Mouse (Mus musculus): Measurements from ENCODE around the gene Pigz. TPM values are rescaled to one million over a fixed set of nuclear protein-coding genes. Genes with fewer than 3 reads are reported as not detected.
A peak's percentile ranks its signal among the peaks of the same experiment; 100 is the strongest.
"Not testable (repeated sequence)": the region's sequence is repeated elsewhere in the genome, so short reads cannot be mapped to it uniquely, and the experiment has no call there.

The Pigz gene
- total and polyA plus RNA-seq, 3 experiments, result 1.7 to 2.9 (median 2.3) TPM

- Histone ChIP-seq H3K4me3 (no peak overlapping the region), H3K27me3 (ENCODE audit: control insufficient read depth, insufficient read depth, low read length) (no peaks in the 10 kb centered on the region), H3K27ac (no peak overlapping the region), H3K9ac (ENCODE audit: low read depth, low read length) (no peak overlapping the region), H3K36me3 (ENCODE audit: control insufficient read depth, insufficient read depth, low read length) (peaks cover 2% of the 10 kb centered on the region; the same call in 1 of the 2 replicates), H3K4me1 (ENCODE audit: control insufficient read depth, insufficient read depth, low read length) (peaks cover 8% of the 10 kb centered on the region), H3K79me2 (replicated peaks; ENCODE audit: control insufficient read depth, insufficient read depth, low read length) (0 out of 2 replicates have a peak, but pooled peaks cover 4% of the 10 kb centered on the region)
- 84% methylated on average over 12 of the region's 12 CpGs for WGBS
- intact Hi-C loops (cut with DNase I), result loop anchor here (1.0 to 10.0 kb wide), 2 partner anchors 303 to 670 kb away; partner anchors contain the start of genes Fbxo45 and Wdr53
- no peak for DNase-seq
- TF ChIP-seq POLR2A (IDR thresholded peaks at IDR 0.05; ENCODE audit: insufficient read depth, low read depth, low read length), result no peak
- no peak for TF ChIP-seq EP300 (IDR thresholded peaks at IDR 0.05; ENCODE audit: insufficient read depth, low read depth, low read length)
These were observed 11.1 kb downstream of the Pigz start for GRCm38 (mm10) chr16:31944698-31945255.

- Histone ChIP-seq H3K9ac (ENCODE audit: low read depth, low read length) (no peak overlapping the region), H3K4me1 (ENCODE audit: control insufficient read depth, insufficient read depth, low read length) (peaks cover 8% of the 10 kb centered on the region), H3K27ac (no peak overlapping the region), H3K4me3 (no peak overlapping the region), H3K36me3 (ENCODE audit: control insufficient read depth, insufficient read depth, low read length) (peaks cover 2% of the 10 kb centered on the region; the same call in 1 of the 2 replicates), H3K79me2 (replicated peaks; ENCODE audit: control insufficient read depth, insufficient read depth, low read length) (0 out of 2 replicates have a peak, but pooled peaks cover 5% of the 10 kb centered on the region), H3K27me3 (ENCODE audit: control insufficient read depth, insufficient read depth, low read length) (no peaks in the 10 kb centered on the region)
- no peak for DNase-seq
- TF ChIP-seq POLR2A (IDR thresholded peaks at IDR 0.05; ENCODE audit: insufficient read depth, low read depth, low read length) (no peak), EP300 (IDR thresholded peaks at IDR 0.05; ENCODE audit: insufficient read depth, low read depth, low read length) (no peak), CTCF (IDR thresholded peaks at IDR 0.05) (no peak)
- WGBS, result 81% methylated on average over 6 of the region's 6 CpGs
- intact Hi-C loops (cut with DNase I), result loop anchor here (10.0 kb wide), 1 partner anchor 669 kb away; no protein-coding TSS in a partner anchor
These were observed 11.7 kb downstream of the Pigz start for GRCm38 (mm10) chr16:31945372-31945771.

GRCm38 (mm10) chr16:31945986-31946385 lies 12.3 kb downstream of the Pigz start:
- not testable (repeated sequence) for DNase-seq; H3K36me3 ChIP-seq (ENCODE audit: control insufficient read depth, insufficient read depth, low read length); H3K79me2 ChIP-seq (replicated peaks; ENCODE audit: control insufficient read depth, insufficient read depth, low read length); H3K27me3 ChIP-seq (ENCODE audit: control insufficient read depth, insufficient read depth, low read length); H3K4me3 ChIP-seq; H3K9ac ChIP-seq (ENCODE audit: low read depth, low read length); H3K4me1 ChIP-seq (ENCODE audit: control insufficient read depth, insufficient read depth, low read length); H3K27ac ChIP-seq
- WGBS, result 70% methylated on average over 6 of the region's 6 CpGs
- intact Hi-C loops (cut with DNase I), result loop anchor here (10.0 kb wide), 1 partner anchor 669 kb away; no protein-coding TSS in a partner anchor

GRCm38 (mm10) chr16:31947333-31947732 lies 13.7 kb downstream of the Pigz start:
- intact Hi-C loops (cut with DNase I), result loop anchor here (10.0 kb wide), 1 partner anchor 667 kb away; no protein-coding TSS in a partner anchor
- 11% methylated on average over 8 of the region's 8 CpGs for WGBS
- no peak for TF ChIP-seq POLR2A (IDR thresholded peaks at IDR 0.05; ENCODE audit: insufficient read depth, low read depth, low read length)
- TF ChIP-seq EP300 (IDR thresholded peaks at IDR 0.05; ENCODE audit: insufficient read depth, low read depth, low read length), result no peak
- TF ChIP-seq CTCF (IDR thresholded peaks at IDR 0.05), result no peak

GRCm38 (mm10) chr16:31947901-31948316 lies 14.3 kb downstream of the Pigz start:
- Histone ChIP-seq H3K4me1 (ENCODE audit: control insufficient read depth, insufficient read depth, low read length) (peaks cover 8% of the 10 kb centered on the region), H3K36me3 (ENCODE audit: control insufficient read depth, insufficient read depth, low read length) (peaks cover 2% of the 10 kb centered on the region; the same call in 1 of the 2 replicates), H3K79me2 (replicated peaks; ENCODE audit: control insufficient read depth, insufficient read depth, low read length) (peaks cover 6% of the 10 kb centered on the region; the same call in 1 of the 2 replicates), H3K27me3 (ENCODE audit: control insufficient read depth, insufficient read depth, low read length) (no peaks in the 10 kb centered on the region), H3K9ac (ENCODE audit: low read depth, low read length) (peak overlapping the region; percentile 89), H3K4me3 (peak overlapping the region; percentile 91), H3K27ac (peak overlapping the region; percentile 93)
- WGBS, result 1% methylated on average over 38 of the region's 38 CpGs
- no peak for DNase-seq
- TF ChIP-seq EP300 (IDR thresholded peaks at IDR 0.05; ENCODE audit: insufficient read depth, low read depth, low read length) (no peak), CTCF (IDR thresholded peaks at IDR 0.05) (no peak), POLR2A (IDR thresholded peaks at IDR 0.05; ENCODE audit: insufficient read depth, low read depth, low read length) (no peak)
- intact Hi-C loops (cut with DNase I), result loop anchor here (1.0 to 10.0 kb wide), 2 partner anchors 55 to 667 kb away; partner anchors contain the start of gene Senp5

More at GRCm38 (mm10) chr16:31947333-31947732, 13.7 kb downstream of the Pigz start:
- Histone ChIP-seq H3K36me3 (ENCODE audit: control insufficient read depth, insufficient read depth, low read length) (peaks cover 2% of the 10 kb centered on the region; the same call in 1 of the 2 replicates), H3K27ac (peak overlapping the region; percentile 93), H3K9ac (ENCODE audit: low read depth, low read length) (peak overlapping the region; percentile 33), H3K4me1 (ENCODE audit: control insufficient read depth, insufficient read depth, low read length) (peaks cover 8% of the 10 kb centered on the region), H3K27me3 (ENCODE audit: control insufficient read depth, insufficient read depth, low read length) (no peaks in the 10 kb centered on the region), H3K79me2 (replicated peaks; ENCODE audit: control insufficient read depth, insufficient read depth, low read length) (peaks cover 6% of the 10 kb centered on the region; the same call in 1 of the 2 replicates), H3K4me3 (peak overlapping the region; percentile 91)
- no peak for DNase-seq

- peak; percentile 96 to 98 for DNase-seq
- TF ChIP-seq CTCF (IDR thresholded peaks at IDR 0.05) (peak; percentile 25), EP300 (IDR thresholded peaks at IDR 0.05; ENCODE audit: insufficient read depth, low read depth, low read length) (peak; percentile 69; the same call in 1 of the 2 replicates), POLR2A (IDR thresholded peaks at IDR 0.05; ENCODE audit: insufficient read depth, low read depth, low read length) (peak; percentile 81)
- Histone ChIP-seq H3K4me1 (ENCODE audit: control insufficient read depth, insufficient read depth, low read length) (peaks cover 8% of the 10 kb centered on the region), H3K27ac (peak within 1 kb of the TSS; percentile 93), H3K27me3 (ENCODE audit: control insufficient read depth, insufficient read depth, low read length) (no peaks in the 10 kb centered on the region), H3K4me3 (peak within 1 kb of the TSS; percentile 91), H3K36me3 (ENCODE audit: control insufficient read depth, insufficient read depth, low read length) (peaks cover 2% of the 10 kb centered on the region; the same call in 1 of the 2 replicates), H3K79me2 (replicated peaks; ENCODE audit: control insufficient read depth, insufficient read depth, low read length) (peaks cover 6% of the 10 kb centered on the region; the same call in 1 of the 2 replicates), H3K9ac (ENCODE audit: low read depth, low read length) (peak within 1 kb of the TSS; percentile 89)
- under 1% methylated on average over 55 of the region's 55 CpGs for WGBS
- intact Hi-C loops (cut with DNase I), result loop anchor here (1.0 to 10.0 kb wide), 2 partner anchors 55 to 666 kb away; partner anchors contain the start of gene Senp5
These were observed 14.7 kb downstream of the Pigz start, which contains the start of the genes 0610012G03Rik and Ncbp2 for GRCm38 (mm10) chr16:31948345-31948774. Gene 0610012G03Rik (minus strand): TSS chr16:31948494. Gene Ncbp2 (plus strand): TSS chr16:31948513.

Measured in heart, adult 2 months (tissue).